In the genomic region with DNA sequence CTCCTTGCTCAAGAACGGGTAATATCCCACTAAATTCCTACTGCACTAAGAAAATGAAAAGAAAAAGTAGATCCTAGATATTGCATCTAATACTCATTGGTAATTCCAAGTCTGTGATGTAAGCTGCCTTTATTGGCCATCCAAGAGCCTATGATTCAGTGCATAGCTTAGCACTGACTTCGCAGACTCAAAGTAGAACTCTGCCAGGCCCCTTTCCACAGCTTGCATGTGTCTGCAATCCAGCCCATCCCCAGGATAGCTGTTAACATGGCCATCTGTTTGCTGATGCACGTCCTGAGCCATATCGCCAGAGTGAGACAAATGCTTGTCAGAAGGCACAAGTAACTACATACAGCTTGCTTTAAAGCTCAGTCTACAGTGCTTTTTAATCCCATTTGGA, we compare ENCODE assay signal across 10 mouse cellular contexts.
DNase-seq lines count a peak whose midpoint lies in the region; ATAC-seq and TF ChIP-seq lines count a peak whose summit lies in the region.
"Had no signal": no experiment of that assay in that cellular context is flagged by ENCODE, and none has a peak within 500 bp of the region (broad histone marks: within the 10 kb centered on the region; RNA-seq: fewer than 3 reads in every experiment).

No protein-coding gene starts in this region.

- H3K4me3 ChIP-seq in forebrain, embryonic 13.5 days = no peak overlapping the region
- H3K4me3 ChIP-seq in forebrain, embryonic 12.5 days (replicated peaks) = no peak overlapping the region
- H3K4me3 ChIP-seq in heart, embryonic 13.5 days = no peak overlapping the region
- no peak overlapping the region for H3K4me3 ChIP-seq in kidney, adult 2 months (ENCODE audit: insufficient read depth, low read depth, low read length)
- H3K4me3 ChIP-seq: embryonic facial prominence, embryonic 13.5 days had no signal

- no peaks in the 10 kb centered on the region for H3K4me1 ChIP-seq in forebrain, embryonic 13.5 days
- H3K4me1 ChIP-seq in forebrain, embryonic 12.5 days = no peaks in the 10 kb centered on the region
- 0 out of 2 replicates have a peak, but pooled peaks cover 8% of the 10 kb centered on the region for H3K4me1 ChIP-seq in heart, embryonic 13.5 days
- no peaks in the 10 kb centered on the region for H3K4me1 ChIP-seq in kidney, adult 2 months (ENCODE audit: control insufficient read depth, insufficient read depth, low read length)
- H3K4me1 ChIP-seq: embryonic facial prominence, embryonic 13.5 days had no signal

- H3K9ac ChIP-seq in forebrain, embryonic 13.5 days = no peak overlapping the region
- no peak overlapping the region for H3K9ac ChIP-seq in forebrain, embryonic 12.5 days
- no peak overlapping the region for H3K9ac ChIP-seq in heart, embryonic 13.5 days
- H3K9ac ChIP-seq: embryonic facial prominence, embryonic 13.5 days had no signal

- no peak overlapping the region for H3K27ac ChIP-seq in forebrain, embryonic 13.5 days
- no peak overlapping the region for H3K27ac ChIP-seq in forebrain, embryonic 12.5 days
- H3K27ac ChIP-seq in heart, embryonic 13.5 days (replicated peaks) = no peak overlapping the region
- H3K27ac ChIP-seq in kidney, adult 2 months (ENCODE audit: insufficient read depth, low read depth, low read length) = no peak overlapping the region
- H3K27ac ChIP-seq: embryonic facial prominence, embryonic 13.5 days had no signal

- no peak overlapping the region for H3K4me2 ChIP-seq in forebrain, embryonic 13.5 days
- no peak overlapping the region for H3K4me2 ChIP-seq in forebrain, embryonic 12.5 days
- no peak overlapping the region for H3K4me2 ChIP-seq in heart, embryonic 13.5 days
- H3K4me2 ChIP-seq: embryonic facial prominence, embryonic 13.5 days; midbrain, embryonic 11.5 days had no signal

- TF ChIP-seq POLR2A in kidney, adult 2 months (IDR thresholded peaks at IDR 0.05; ENCODE audit: low read depth, low read length) = no peak

- TF ChIP-seq CTCF in kidney, adult 2 months (conservative IDR thresholded peaks at IDR 0.05; ENCODE audit: insufficient read depth, insufficient read length, low read depth, low read length) = no peak

- no peaks in the 10 kb centered on the region for H3K27me3 ChIP-seq in forebrain, embryonic 13.5 days
- no peaks in the 10 kb centered on the region for H3K27me3 ChIP-seq in forebrain, embryonic 12.5 days
- H3K27me3 ChIP-seq in heart, embryonic 13.5 days (replicated peaks) = no peaks in the 10 kb centered on the region
- H3K27me3 ChIP-seq in kidney, adult 2 months (replicated peaks; ENCODE audit: control insufficient read depth, insufficient read depth, low read length) = no peaks in the 10 kb centered on the region
- H3K27me3 ChIP-seq: embryonic facial prominence, embryonic 13.5 days had no signal

- no peaks in the 10 kb centered on the region for H3K9me3 ChIP-seq in forebrain, embryonic 13.5 days (replicated peaks)
- no peaks in the 10 kb centered on the region for H3K9me3 ChIP-seq in forebrain, embryonic 12.5 days
- H3K9me3 ChIP-seq in heart, embryonic 13.5 days = no peaks in the 10 kb centered on the region
- H3K9me3 ChIP-seq: embryonic facial prominence, embryonic 13.5 days had no signal

- 89% methylated on average over 4 of the region's 4 CpGs for WGBS in forebrain, embryonic 13.5 days
- 90% methylated on average over 4 of the region's 4 CpGs for WGBS in forebrain, embryonic 12.5 days
- WGBS in heart, embryonic 13.5 days = 41% methylated on average over 4 of the region's 4 CpGs
- 79% methylated on average over 4 of the region's 4 CpGs for whole genome bisulfite sequencing in kidney, adult 2 months

- H3K36me3 ChIP-seq in forebrain, embryonic 13.5 days (ENCODE audit: poor library complexity, severe bottlenecking) = no peaks in the 10 kb centered on the region
- H3K36me3 ChIP-seq in forebrain, embryonic 12.5 days (replicated peaks) = no peaks in the 10 kb centered on the region
- H3K36me3 ChIP-seq in heart, embryonic 13.5 days = no peaks in the 10 kb centered on the region
- H3K36me3 ChIP-seq in kidney, adult 2 months (ENCODE audit: control insufficient read depth, insufficient read depth, low read length) = no peaks in the 10 kb centered on the region
- H3K36me3 ChIP-seq: embryonic facial prominence, embryonic 13.5 days had no signal

- peak; percentile 94; the same call in 1 of the 2 replicates for ATAC-seq in forebrain, embryonic 13.5 days
- no peak for ATAC-seq in forebrain, embryonic 12.5 days (ENCODE audit: low FRiP score)
- peak; percentile 58; the same call in 1 of the 2 replicates for ATAC-seq in heart, embryonic 13.5 days (ENCODE audit: extremely low read depth, insufficient number of reproducible peaks, low FRiP score, low TSS enrichment)

- DNase-seq in 3T3-L1 (ENCODE audit: low read depth, low spot score) = peak; percentile 34
- peak; percentile 23 to 54 for DNase-seq in left cerebral cortex, adult 9 months (ENCODE audit: low spot score in 2 of 2)
- DNase-seq in kidney, adult 2 months = no peak
- DNase-seq in adipocyte (ENCODE audit: low spot score) = no peak
- no peak for DNase-seq in cerebellum, postnatal 36 days

Comparison
In these comparisons a context has a peak if more than half of its experiments do, and no peak if none do; other contexts are left out.
1. DNase-seq: peak in 3T3-L1 (single experiment) and left cerebral cortex, adult 9 months (2 of 2); none in kidney, adult 2 months (single experiment), adipocyte (single experiment) and cerebellum, postnatal 36 days (0 of 2).